Mouse (Mus musculus) neutrophil, adult 5-6 weeks (primary cell): ENCODE data around the gene Tenm4. TPM values are rescaled to one million over a fixed set of nuclear protein-coding genes. Genes with fewer than 3 reads are reported as not detected.

ENCODE experiments used
- ATAC-seq: fragments of 151-379, 151-347 bp; 2 replicates; pipeline ENCODE4 v1.8.0; 2017; ENCODE audit warnings: mild to moderate bottlenecking, moderate TSS enrichment; ENCODE audit not compliant: insufficient number of reproducible peaks, poor library complexity, low FRiP score, severe bottlenecking; ENCODE audit errors: extremely low read depth
- total RNA-seq: library from RNA; stranded (forward); fragments of 200-1000 nt; gene quantifications from 2 replicates; pipeline ENCODE4 v1.2.3, GENCODE M21; 2017

The Tenm4 gene
- total RNA-seq = 0.58 and 0.61 TPM in 2 replicates

DNA sequence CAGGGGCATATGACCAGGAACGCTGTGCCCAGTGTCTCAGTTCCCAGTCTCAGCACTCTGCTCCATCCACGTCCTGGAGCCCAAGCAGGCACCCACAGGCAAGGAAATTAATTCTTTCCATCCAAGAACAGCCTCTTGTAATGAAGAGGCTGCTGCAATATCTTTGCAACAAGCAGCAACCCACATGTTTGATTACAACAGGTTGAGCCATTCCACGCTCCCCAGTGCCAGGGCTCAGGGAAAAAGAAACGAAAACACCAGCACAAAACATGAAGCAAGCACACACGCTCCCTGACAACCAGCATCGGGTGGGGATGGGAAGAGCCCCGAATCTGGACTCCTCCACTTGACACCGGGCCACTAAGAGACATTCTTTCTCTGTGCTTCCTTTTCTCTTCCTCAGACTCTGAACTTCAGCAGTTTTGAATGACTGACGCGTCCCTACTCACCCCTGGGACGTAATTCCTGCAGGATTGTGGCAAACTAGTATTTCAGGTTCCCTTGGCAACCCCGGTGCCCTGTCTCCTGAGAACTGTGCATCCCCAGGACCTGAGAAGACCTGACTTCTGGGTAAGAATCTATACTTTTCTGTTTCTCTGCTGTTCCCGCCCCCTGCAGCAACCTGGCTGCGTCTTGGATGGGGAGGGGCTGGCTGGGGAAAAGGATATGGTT lies at the start of gene Tenm4:
Gene Tenm4, plus strand, starts transcription at position 323 of the 672 bp plus-strand sequence.
- ATAC-seq = no peak

DNA sequence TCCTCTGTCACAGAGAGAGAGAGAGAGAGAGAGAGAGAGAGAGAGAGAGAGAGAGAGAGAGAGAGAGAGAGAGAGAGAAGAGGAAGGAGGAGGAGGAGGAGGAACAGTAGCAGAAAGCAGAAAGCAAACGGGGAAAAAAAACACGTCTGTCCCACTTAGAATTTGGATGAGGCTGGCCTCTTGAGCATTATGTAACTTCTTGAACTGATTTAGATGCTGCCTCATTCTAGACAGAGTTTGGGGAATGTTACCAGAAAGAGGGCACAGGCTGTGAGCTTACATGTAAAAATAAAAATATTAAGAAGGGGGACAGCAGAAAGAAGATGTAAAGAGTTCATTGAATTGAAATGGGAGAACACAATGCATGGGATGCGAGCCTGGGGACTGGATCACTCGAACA lies 40.3 kb upstream of the Tenm4 start:
- no peak for ATAC-seq

DNA sequence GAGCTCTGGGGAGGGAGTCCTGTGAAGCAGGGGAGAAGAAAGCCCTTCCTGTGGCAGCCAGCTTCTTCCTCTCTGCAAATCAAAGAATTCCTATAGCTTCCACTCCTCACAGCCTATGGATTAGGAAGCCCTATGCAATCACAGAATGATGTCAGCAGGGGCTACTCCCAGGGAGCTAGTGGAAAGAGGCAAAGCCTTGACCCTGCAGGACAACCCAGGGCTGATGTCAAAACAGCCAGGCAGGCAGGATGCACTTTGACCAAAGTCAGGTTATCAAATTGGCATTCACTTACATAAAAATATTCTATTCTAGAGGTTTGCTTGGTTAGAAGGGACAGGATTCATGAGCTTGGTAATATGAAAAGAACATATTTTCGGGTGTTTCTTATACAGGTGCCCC lies 39.9 kb upstream of the Tenm4 start:
- no peak for ATAC-seq

DNA sequence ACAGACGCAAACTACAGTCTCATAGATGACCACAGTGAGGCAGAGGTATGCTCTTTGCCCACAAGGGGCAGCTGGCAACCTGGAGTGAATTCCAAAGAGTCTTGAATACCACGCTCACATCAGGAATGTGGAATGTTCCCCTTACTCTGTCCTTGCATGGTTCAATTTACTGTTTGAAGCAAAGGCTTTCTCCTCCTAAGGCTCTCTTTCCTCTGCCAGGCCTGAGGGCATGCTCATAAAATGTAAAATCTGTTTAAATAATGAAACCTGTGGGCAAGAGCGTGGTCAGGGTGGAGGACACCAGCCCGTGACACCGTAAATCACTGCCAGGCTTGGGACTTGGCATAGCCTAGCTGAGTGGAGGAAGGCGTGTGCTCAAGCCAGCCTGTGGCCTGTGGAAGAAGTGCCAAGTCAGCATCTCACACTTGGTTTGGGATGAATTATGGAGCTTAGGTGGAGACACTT lies 34.5 kb upstream of the Tenm4 start:
- ATAC-seq = no peak

DNA sequence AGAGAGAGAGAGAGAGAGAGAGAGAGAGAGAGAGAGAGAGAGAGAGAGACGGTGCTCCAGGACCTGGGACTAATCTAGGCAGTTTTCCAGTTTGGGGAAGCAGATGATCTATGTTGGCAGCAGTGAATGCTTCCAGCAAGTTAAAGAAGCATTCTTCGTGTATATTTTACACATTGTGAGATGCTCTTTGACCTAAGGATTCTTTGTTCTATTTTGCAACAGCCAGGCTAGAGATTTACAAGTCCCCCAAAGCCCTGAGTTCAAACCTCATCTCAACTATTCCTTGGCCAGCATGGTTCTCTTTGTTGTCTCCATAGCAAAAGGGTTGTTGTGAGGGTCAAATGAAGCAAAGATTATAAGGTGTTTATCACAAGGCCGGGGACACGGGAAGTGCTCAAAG lies 29.2 kb upstream of the Tenm4 start:
- no peak for ATAC-seq

DNA sequence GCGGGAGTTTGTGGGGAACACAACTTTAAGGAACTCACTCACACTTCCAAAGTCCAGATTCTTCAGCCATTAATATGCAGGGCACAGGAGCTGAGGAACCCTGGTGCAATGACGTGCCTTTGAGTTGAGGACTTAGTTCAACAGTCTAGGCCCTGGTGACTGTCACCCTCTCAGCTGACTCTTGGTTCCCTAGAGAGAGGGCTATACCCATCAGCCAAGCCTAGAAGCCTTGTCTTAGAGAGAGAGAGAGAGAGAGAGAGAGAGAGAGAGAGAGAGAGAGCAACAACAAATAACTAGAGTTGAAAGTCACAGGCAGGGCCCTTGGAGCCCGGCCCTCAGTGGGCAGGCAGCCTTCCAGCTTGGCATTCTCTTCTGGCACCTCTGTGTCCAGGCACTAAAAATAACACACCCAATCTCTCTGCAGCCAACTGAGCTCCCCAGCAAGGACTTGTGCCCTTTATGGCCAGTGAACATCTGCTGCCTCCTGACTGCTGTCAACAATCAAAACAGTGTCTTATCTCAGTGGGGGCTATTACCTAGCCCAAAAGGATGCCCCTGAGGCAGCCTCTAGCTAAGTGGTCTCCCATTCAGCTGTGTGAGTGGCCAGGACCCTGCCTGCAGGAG lies 28.0 kb upstream of the Tenm4 start:
- ATAC-seq = no peak

DNA sequence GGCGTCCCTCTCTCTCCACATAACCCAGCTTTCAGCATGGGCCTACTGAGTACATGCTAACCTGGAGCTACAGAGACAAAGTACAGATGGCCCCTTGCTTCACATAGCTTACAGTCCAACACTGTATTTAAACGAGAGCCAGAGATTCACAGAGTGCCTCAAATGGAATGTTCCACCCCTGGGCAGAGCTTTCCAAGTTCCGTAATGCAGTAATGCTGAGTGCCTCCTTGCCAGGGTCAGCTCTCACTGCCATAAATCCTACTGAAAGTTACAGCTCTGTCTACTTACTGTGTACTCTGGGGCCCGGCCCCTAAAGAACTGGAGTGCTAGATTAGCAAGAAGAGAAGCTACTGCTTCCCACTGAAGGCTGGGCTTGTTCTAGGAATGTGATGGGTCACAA lies 23.6 kb upstream of the Tenm4 start:
- no peak for ATAC-seq

DNA sequence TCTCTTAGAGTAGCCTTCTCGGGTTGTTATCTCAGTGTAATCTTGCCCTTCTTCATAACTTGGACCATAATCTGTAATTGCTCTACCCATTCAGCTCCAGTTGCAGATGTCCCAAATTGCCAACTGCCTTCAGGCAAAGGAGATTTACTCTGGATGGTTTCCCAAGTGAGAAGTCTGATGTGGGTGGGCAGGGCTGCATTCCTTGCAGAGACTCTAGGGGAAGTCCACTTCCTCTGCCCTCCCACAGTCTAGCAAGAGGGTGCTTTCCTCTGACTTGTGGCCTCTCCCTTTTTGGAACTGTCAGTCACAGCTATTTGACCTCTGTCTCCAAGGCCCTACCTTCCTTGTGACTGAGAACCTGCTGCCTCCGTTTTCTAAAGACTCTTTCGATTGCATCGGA lies 22.9 kb upstream of the Tenm4 start:
- no peak for ATAC-seq

DNA sequence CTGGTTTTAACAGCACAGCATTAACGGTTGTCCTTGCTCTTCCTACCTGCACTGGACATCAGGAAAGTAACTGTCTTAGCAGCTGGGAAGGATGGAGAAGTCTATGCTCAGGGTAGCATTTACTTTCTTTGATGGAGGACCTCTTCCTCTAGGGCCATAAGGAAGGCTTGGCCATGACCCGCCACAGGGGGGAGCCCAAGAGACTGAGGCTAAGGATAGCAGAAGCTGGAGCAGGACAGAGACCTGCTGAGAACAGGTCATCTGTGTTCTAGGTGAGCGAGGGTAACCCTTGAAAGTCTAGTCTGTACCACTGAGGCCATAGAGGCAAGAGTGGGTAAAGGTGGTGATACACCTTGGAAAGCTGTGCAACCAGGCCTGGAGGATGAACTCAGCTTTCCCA lies 19.8 kb upstream of the Tenm4 start:
- ATAC-seq = 0 out of 2 replicates have a peak, but pooled peaks have one; percentile 19

DNA sequence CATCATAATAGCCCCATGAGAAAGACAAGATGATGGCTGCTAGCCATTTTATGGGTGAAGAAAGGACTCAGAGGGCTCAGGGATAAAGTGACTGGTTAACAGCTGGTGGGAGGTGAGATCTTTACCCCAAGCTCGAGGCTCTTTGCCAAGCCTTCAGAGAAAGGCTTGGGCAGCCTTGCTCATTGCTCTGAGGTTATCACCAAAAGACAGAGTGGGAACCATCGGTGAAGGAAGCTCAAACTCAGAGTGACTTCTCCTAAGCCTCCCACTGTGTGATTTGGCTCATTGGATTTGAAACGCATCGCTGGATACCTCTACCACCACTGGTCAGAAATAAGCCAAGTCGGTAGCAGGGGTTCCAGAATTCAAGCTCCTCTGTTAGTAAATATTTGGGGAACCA lies 19.1 kb upstream of the Tenm4 start:
- ATAC-seq = no peak

DNA sequence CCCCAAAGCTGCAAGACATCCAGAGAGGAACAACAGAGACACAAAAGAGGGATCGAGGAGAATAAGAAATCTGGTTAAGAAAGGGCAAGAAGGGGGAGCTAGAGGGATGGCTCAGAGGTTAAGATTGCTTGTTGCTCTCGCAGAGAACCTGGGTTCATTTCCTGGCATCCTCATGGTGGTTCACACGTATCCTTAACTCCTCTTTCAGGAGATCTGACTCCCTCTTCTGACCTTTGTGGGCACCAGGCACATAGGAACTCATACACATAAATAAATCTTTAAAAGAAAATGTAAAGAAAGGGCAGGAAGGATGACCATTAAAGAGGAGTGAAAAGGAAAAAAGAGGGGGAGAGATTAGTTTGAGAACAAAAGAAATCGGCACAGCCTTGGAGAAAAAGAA lies 18.6 kb upstream of the Tenm4 start:
- ATAC-seq = no peak

DNA sequence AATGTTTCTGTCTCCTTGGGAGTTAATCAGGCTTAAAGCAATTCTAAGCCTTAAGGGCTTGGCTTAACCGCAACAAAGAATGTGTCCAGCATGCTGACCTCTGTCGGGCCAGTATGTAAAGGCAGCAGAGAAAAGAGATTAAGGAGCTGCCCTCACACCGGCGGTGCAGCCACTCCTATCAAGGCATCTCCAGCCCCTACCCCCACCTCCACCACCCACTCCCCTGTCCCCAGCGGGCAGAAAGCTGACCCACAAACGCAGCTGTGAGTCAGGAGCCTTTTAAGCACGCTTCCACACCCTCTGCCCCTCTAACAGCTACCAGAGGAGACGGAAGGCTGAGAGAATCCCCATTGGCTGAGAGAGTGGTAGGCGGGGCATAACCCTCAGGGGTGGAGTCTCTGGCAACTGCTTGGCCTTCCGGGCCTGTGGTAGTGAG lies 18.1 kb upstream of the Tenm4 start:
- ATAC-seq = no peak

DNA sequence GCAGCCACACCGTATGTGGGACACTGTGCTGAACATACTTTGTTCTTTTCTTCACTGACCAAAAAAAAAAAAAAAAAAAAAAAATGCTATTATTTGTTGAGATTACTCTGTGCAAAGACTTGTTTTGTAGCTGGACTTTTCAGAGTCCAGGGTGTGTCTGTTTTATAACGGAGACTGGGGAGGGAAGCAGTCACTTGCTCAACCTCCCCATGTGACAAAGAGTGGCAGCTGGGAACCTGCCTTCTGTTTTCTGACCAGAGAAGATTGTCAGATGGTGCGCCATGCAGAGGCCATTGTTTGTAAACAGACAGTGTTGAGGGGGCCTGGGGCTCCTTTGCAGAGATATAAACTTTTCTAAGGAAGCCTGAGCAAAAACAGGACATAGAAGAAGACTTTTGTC lies 17.0 kb upstream of the Tenm4 start:
- ATAC-seq = no peak

DNA sequence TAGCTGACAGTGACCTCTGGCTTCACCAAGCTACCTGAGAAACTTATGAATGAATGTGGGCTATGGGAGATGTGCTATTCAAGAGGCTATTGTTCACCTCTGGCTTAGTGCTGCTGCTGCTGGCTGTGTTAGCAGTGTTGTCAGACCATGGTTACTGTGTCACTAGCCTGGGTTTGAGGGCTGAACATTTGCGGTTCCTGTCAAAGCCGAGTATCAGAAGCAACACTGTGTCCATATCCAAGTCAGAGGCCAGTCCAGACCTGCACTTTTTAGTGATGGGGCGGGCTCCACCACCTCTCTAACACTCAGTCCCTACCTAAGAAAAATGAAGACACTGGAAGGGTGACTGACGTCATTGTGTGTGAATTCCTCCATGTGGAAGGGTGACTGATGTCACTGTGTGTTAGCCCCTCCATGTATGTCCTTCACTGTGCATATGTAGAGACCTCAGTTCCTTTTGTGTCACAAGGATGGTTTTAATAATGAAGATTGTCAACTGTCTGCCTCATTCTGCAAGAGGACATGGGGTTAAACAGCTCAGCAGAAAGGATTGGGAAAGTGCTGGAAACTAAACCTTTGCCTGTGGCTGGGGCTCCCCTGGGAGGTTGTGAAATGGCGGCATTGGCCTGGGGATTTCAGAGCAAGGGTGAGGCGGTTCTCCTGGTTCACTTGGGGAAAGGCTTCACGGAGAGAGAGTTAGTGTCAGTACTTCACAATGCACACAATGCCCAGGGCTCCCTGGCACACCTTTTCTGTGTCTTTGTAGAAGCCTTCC lies 14.4 kb upstream of the Tenm4 start:
- ATAC-seq = no peak

DNA sequence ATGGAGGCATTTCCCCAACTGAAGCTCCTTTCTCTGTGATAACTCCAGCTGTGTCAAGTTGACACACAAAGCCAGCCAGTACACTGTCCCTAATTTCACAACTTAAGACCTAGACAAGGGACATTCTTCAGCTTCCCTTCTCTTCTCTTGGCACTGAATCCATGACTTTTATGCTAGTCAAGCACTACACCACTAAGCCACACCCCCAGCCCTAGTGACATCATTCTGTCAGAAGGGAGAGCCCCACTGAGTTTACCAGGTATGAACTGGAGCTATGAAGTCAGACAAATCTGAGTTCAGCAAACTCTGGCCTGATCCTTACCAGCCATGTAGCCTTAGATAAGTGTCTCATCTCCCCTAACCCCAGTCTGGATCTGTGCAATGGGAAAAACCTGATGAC lies 6.9 kb upstream of the Tenm4 start:
- ATAC-seq = no peak

DNA sequence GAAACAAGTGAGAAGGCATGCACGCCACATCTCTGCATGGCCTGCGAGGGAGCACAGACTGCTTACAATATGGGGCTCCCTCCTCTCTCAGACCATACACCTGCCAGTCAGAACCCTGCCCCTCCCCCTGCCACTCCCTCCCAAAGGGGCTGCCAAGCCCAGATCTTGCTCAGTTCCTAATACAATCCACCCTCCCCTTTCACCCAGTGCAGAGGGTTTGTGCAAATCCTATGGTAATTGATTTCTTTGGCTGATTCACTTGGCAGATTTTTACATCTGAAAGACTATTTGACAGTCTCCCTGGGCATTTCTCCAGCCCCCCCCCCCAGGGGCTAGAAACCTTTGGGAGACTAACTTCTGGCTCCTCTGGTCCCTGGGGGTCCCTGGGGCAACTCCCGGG lies 2.1 kb upstream of the Tenm4 start:
- ATAC-seq = no peak

DNA sequence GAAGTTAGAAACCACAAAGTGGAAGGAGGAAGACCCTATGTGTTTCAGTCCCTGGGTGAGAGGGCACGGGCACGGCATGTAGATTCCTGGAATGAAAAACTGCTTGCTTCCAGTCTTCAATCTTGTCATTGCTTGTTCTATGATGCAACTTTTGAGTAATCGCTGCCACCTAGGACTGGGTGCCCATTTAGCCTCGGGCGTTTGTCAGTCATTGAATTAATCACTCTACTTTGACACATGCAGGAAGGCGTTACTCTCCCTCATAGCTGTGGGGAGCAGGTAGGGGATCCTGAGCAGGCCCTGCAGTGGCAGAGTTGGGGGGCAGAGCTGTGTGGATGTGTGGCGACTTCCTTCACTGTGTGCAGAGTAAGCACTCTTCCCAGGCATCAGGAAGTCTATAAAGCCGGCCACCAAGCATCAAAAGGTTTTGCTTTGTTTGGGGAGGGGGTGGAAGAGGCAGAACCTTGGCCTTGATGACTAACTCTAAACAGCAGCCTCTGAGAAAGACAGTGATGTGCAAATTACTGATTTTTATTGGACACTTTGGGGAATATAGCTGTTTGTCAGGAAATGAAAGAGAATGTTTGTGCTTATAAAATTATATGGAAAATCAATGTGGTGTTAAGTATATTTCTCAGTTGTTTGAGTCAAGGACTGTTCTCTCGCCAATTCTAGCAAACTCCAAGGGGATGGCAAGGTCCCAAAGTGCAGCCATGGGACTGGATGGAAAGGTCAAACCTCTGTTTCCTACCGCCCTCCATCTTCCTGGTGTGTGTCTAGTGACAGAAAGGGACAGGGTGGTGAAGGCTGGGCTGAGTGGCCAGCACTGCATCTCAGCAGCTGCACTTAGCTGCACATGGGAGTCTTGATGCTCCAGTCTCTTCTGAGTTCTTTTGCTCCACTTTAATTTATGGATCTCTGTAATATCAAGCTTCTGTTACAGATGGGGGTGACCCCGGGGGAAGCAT lies 834 bp downstream of the Tenm4 start:
- no peak for ATAC-seq

DNA sequence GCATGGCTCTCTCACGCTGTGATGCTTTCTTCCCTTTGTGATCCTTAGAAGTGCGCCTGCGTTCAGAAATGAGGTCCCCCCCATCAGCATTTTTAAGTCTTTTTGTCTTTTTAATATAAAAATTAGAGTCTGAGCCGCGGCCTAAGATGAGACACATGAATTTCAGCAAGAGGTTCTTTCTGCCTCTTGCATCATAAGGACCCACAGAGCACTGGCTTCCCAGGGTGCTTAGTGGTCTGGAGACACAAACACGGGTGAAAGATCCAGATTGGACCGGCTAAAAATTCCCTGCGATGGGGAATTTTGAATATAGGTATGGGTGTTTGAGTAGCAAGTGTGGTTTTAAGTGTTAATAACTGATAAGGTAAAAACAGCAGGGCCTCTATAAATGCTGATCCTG lies 5.7 kb downstream of the Tenm4 start:
- no peak for ATAC-seq

DNA sequence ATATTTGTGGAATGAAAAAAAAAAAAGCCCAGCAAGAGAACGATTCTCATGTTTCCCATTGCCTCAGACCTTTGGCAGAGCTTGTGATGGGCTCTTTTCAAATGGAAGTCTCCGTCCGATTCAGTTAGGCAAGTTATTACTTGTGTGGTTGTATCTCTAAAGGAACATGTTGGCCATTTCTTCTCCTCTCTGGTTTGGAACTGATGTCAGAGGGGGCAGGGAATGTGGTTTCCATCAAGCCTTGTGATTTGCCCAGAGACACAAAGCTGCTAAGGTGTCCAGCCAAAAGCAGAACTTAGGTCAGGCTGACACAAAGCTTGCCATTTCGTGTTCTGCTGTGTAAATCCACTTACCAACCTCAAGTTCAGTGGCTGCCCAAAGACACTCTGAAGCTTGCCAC lies 10.7 kb downstream of the Tenm4 start:
- ATAC-seq = no peak
